Mouse (Mus musculus) cerebellum, postnatal 25 days (tissue): ENCODE data around the gene Gal3st2c.
A peak's percentile ranks its signal among the peaks of the same experiment; 100 is the strongest.
"Not testable (repeated sequence)": the region's sequence is repeated elsewhere in the genome, so short reads cannot be mapped to it uniquely, and the experiment has no call there.

Experiments
- DNase-seq, 2 experiments: peaks; one replicate each; pipeline ENCODE4 v3.0.0; 2021; ENCODE audit warnings: mixed read lengths in 2 of 2

Gene Gal3st2c

GRCm38 (mm10) chr1:94051104-94051503 is 60.8 kb downstream of the Gal3st2c start:
- no peak for DNase-seq

GRCm38 (mm10) chr1:94052373-94052772 is 62.1 kb downstream of the Gal3st2c start, which contains the start of gene Pdcd1:
Gene Pdcd1 (minus strand): TSS chr1:94052553.
- DNase-seq = no peak

GRCm38 (mm10) chr1:94053530-94054216 is 63.4 kb downstream of the Gal3st2c start:
- peak in 1 of 2 experiments; percentile 28 for DNase-seq

GRCm38 (mm10) chr1:94054481-94054880 is 64.2 kb downstream of the Gal3st2c start:
- no peak for DNase-seq

- no peak for DNase-seq
Measured at GRCm38 (mm10) chr1:94055966-94056365, 65.7 kb downstream of the Gal3st2c start.

- DNase-seq = no peak
Measured at GRCm38 (mm10) chr1:94057401-94057800, 67.1 kb downstream of the Gal3st2c start.

GRCm38 (mm10) chr1:94058281-94058680 is 68.0 kb downstream of the Gal3st2c start:
- DNase-seq = not testable (repeated sequence)
